In genomic region chr10:17576333-17576750, GRCm38 (mm10) we compare ENCODE assay signal across 12 mouse cellular contexts.
DNase-seq lines count a peak whose midpoint lies in the region; ATAC-seq lines count a peak whose summit lies in the region.
"Had no signal": no experiment of that assay in that cellular context is flagged by ENCODE, and none has a peak within 500 bp of the region (broad histone marks: within the 10 kb centered on the region; RNA-seq: fewer than 3 reads in every experiment).

No protein-coding gene starts in this region.

- no peak overlapping the region for H3K9ac ChIP-seq in heart, embryonic 13.5 days
- H3K9ac ChIP-seq in liver, embryonic 13.5 days: 0 out of 2 replicates have a peak overlapping the region, but pooled peaks have one; percentile 7
- H3K9ac ChIP-seq: embryonic facial prominence, embryonic 15.5 days had no signal

- H3K36me3 ChIP-seq in heart, embryonic 13.5 days: no peaks in the 10 kb centered on the region
- H3K36me3 ChIP-seq in liver, embryonic 13.5 days: no peaks in the 10 kb centered on the region
- H3K36me3 ChIP-seq: embryonic facial prominence, embryonic 15.5 days had no signal

- no peaks in the 10 kb centered on the region for H3K27me3 ChIP-seq in heart, embryonic 13.5 days (replicated peaks)
- no peaks in the 10 kb centered on the region for H3K27me3 ChIP-seq in liver, embryonic 13.5 days
- H3K27me3 ChIP-seq: embryonic facial prominence, embryonic 15.5 days had no signal

- no peak overlapping the region for H3K4me2 ChIP-seq in heart, embryonic 13.5 days
- H3K4me2 ChIP-seq in liver, embryonic 13.5 days: peak overlapping the region; percentile 43; the same call in 1 of the 2 replicates
- H3K4me2 ChIP-seq: embryonic facial prominence, embryonic 15.5 days had no signal

- peak overlapping the region; percentile 75 for H3K27ac ChIP-seq in heart, embryonic 13.5 days (replicated peaks)
- H3K27ac ChIP-seq in liver, embryonic 13.5 days: peak overlapping the region; percentile 67; the same call in 1 of the 2 replicates
- H3K27ac ChIP-seq: embryonic facial prominence, embryonic 15.5 days had no signal

- no peak for DNase-seq in heart, postnatal 4 days
- DNase-seq in ES-CJ7 (ENCODE audit: low read depth, low spot score): peak; percentile 74
- DNase-seq in liver, embryonic 13.5 days: no peak
- DNase-seq in T-cell, adult 2 months (ENCODE audit: low spot score): no peak
- no peak for DNase-seq in thymus, postnatal 14 days
- DNase-seq: adrenal gland, postnatal 25 days; cerebellum, adult 9-11 months; right cerebral cortex, adult 18-20 months had no signal

- H3K9me3 ChIP-seq in heart, embryonic 13.5 days: no peaks in the 10 kb centered on the region
- no peaks in the 10 kb centered on the region for H3K9me3 ChIP-seq in liver, embryonic 13.5 days (replicated peaks)
- H3K9me3 ChIP-seq: embryonic facial prominence, embryonic 15.5 days had no signal

- no peak for ATAC-seq in heart, embryonic 13.5 days (ENCODE audit: extremely low read depth, insufficient number of reproducible peaks, low FRiP score, low TSS enrichment)
- 0 out of 2 replicates have a peak, but pooled peaks have one; percentile 5 for ATAC-seq in common myeloid progenitor, adult 5-6 weeks (replicated peaks; ENCODE audit: low read depth, poor library complexity, severe bottlenecking)
- no peak; the same call in 1 of the 2 replicates for ATAC-seq in liver, embryonic 13.5 days (ENCODE audit: low read depth)
- no peak for ATAC-seq in megakaryocyte progenitor cell, adult 5-6 weeks (replicated peaks; ENCODE audit: poor library complexity)

- peaks cover 27% of the 10 kb centered on the region for H3K4me1 ChIP-seq in heart, embryonic 13.5 days
- peaks cover 46% of the 10 kb centered on the region for H3K4me1 ChIP-seq in liver, embryonic 13.5 days (replicated peaks)
- H3K4me1 ChIP-seq: embryonic facial prominence, embryonic 15.5 days had no signal

- no peak overlapping the region for H3K4me3 ChIP-seq in heart, embryonic 13.5 days
- no peak overlapping the region for H3K4me3 ChIP-seq in liver, embryonic 13.5 days (replicated peaks)
- H3K4me3 ChIP-seq: embryonic facial prominence, embryonic 15.5 days had no signal
